Mouse (Mus musculus): Measurements from ENCODE around the gene Gm49405.

The Gm49405 gene

GRCm38 (mm10) chr19:4051016-4051415 lies 50.6 kb downstream of the Gm49405 start:
- no peak for DNase-seq (ENCODE audit: low spot score in 2 of 2)

GRCm38 (mm10) chr19:4051741-4052515 lies 51.5 kb downstream of the Gm49405 start:
- DNase-seq (ENCODE audit: low spot score in 2 of 2), result peak in 1 of 2 experiments; percentile 28

GRCm38 (mm10) chr19:4052516-4053030 lies 52.1 kb downstream of the Gm49405 start:
- no peak for DNase-seq (ENCODE audit: low spot score in 2 of 2)

GRCm38 (mm10) chr19:4054613-4055012 lies 54.2 kb downstream of the Gm49405 start:
- no peak for DNase-seq (ENCODE audit: low spot score in 2 of 2)

Data from frontal cortex, postnatal 14 days (tissue).